ENCODE assay signal across 15 mouse cellular contexts in the genomic region with DNA sequence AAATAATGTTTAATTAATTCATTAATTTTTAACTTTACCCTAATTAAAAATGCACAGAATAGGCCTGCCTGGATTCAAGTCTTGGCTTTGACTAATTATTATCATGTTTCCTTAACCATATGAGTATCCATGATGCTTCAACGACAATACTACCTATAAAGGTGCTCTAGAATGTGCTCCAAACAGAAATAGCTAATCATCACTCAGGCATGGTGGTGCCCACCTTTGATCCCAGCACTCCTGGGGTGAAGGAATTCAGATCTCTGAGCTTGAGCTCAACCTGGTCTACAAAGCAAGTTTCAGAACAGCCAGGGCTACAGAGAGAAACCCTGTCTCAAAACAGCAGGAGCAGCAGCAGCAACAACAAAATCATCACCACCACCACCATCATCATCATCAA. TPM values are rescaled to one million over a fixed set of nuclear protein-coding genes. Genes with fewer than 3 reads are reported as not detected.
"Had no signal": no experiment of that assay in that cellular context is flagged by ENCODE, and none has a peak within 500 bp of the region (broad histone marks: within the 10 kb centered on the region; RNA-seq: fewer than 3 reads in every experiment).

No protein-coding gene starts in this region.

- H3K9ac ChIP-seq: hindbrain, embryonic 14.5 days; limb, embryonic 13.5 days; liver, embryonic 14.5 days; midbrain, embryonic 13.5 days had no signal

- H3K9me3 ChIP-seq: limb, embryonic 13.5 days; midbrain, embryonic 13.5 days had no signal

- H3K4me1 ChIP-seq: limb, embryonic 13.5 days; midbrain, embryonic 13.5 days had no signal

- DNase-seq: lung, adult 18-20 months; right cerebral cortex, postnatal 4 days; spleen, adult 18-20 months; thymus, adult 18-20 months; thymus, postnatal 36 days had no signal

- H3K4me3 ChIP-seq: layer of hippocampus, adult 2 months; limb, embryonic 13.5 days; midbrain, embryonic 13.5 days; myocyte had no signal

- H3K27me3 ChIP-seq: limb, embryonic 13.5 days; midbrain, embryonic 13.5 days had no signal

- H3K4me2 ChIP-seq: hindbrain, embryonic 14.5 days; limb, embryonic 13.5 days; midbrain, embryonic 13.5 days had no signal

- ATAC-seq: midbrain, embryonic 13.5 days had no signal

- H3K27ac ChIP-seq: hindbrain, embryonic 14.5 days; layer of hippocampus, adult 2 months; limb, embryonic 13.5 days; liver, embryonic 14.5 days; midbrain, embryonic 13.5 days had no signal

- H3K36me3 ChIP-seq: limb, embryonic 13.5 days; midbrain, embryonic 13.5 days had no signal

RNA-seq across cellular contexts. Expression of a gene that starts 2.1 kb away (rescaled TPM):
- polyA plus RNA-seq: limb, embryonic 13.5 days; lung, embryonic 16.5 days; myocyte; neural tube, embryonic 11.5 days; stomach, embryonic 14.5 days had no signal

RNA-seq across cellular contexts. Expression of a gene that starts 42.9 kb away (rescaled TPM):
- polyA plus RNA-seq: liver, adult 2 months had no signal
